ENCODE assay signal across 22 mouse cellular contexts in the genomic region with DNA sequence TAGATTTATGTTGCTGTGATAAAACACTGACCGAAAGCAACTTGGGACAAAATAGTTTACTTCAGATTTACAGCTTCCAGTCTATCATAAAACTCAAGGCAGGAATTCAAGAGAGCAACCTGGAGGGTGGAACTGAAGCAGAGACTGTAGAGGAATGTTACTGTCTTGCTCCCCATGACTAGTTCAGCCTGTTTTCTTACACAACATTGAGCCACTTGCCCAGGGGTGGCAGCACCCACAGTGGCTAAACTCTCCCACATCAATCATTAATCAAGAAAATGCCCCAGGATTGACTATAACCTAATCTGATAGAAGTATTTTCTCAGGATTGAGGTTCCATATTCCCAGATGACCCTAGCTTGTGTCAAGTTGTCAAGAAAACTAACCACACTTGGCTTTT.
A peak's percentile ranks its signal among the peaks of the same experiment; 100 is the strongest.
DNase-seq lines count a peak whose midpoint lies in the region; ATAC-seq and TF ChIP-seq lines count a peak whose summit lies in the region.
"Had no signal": no experiment of that assay in that cellular context is flagged by ENCODE, and none has a peak within 500 bp of the region (broad histone marks: within the 10 kb centered on the region; RNA-seq: fewer than 3 reads in every experiment).

No protein-coding gene starts in this region.

- peaks cover 8% of the 10 kb centered on the region; the same call in 1 of the 2 replicates for H3K4me1 ChIP-seq in kidney, adult 2 months (ENCODE audit: control insufficient read depth, insufficient read depth, low read length)
- H3K4me1 ChIP-seq in kidney, embryonic 15.5 days = peaks cover 5% of the 10 kb centered on the region; the same call in 1 of the 2 replicates
- H3K4me1 ChIP-seq: embryonic facial prominence, embryonic 13.5 days; embryonic facial prominence, embryonic 15.5 days had no signal

- peak; percentile 17 for DNase-seq in kidney, adult 2 months
- DNase-seq in kidney, adult 18-20 months = no peak
- no peak for DNase-seq in kidney, postnatal 14 days
- DNase-seq in fat pad, adult 2 months (ENCODE audit: extremely low read depth, low read depth, low spot score) = peak; percentile 74
- DNase-seq in gonadal fat pad, adult 2 months (ENCODE audit: low read depth) = peak; percentile 78
- no peak for DNase-seq in adrenal gland, adult 2 months
- DNase-seq: adrenal gland, postnatal 10 days; adrenal gland, postnatal 25 days; cerebellum, adult 11 months; cerebellum, adult 18-20 months; cerebellum, adult 8-10 months; cerebellum, adult 9-11 months; cerebellum, postnatal 14 days; cerebellum, postnatal 36 days; embryo, embryonic 11 days; forebrain, postnatal 0 days had no signal

- no peaks in the 10 kb centered on the region for H3K9me3 ChIP-seq in kidney, embryonic 15.5 days (replicated peaks)
- H3K9me3 ChIP-seq: embryonic facial prominence, embryonic 13.5 days; embryonic facial prominence, embryonic 15.5 days; forebrain, embryonic 13.5 days; forebrain, embryonic 15.5 days had no signal

- TF ChIP-seq CTCF in kidney, adult 2 months (conservative IDR thresholded peaks at IDR 0.05; ENCODE audit: insufficient read depth, insufficient read length, low read depth, low read length) = no peak

- no peaks in the 10 kb centered on the region for H3K36me3 ChIP-seq in kidney, adult 2 months (ENCODE audit: control insufficient read depth, insufficient read depth, low read length)
- peaks cover 37% of the 10 kb centered on the region for H3K36me3 ChIP-seq in kidney, embryonic 15.5 days

- 53% methylated on average over 1 of the region's 1 CpGs for WGBS in kidney, adult 2 months
- 52% methylated on average over 1 of the region's 1 CpGs for WGBS in kidney, embryonic 15.5 days

- no peaks in the 10 kb centered on the region for H3K27me3 ChIP-seq in kidney, adult 2 months (replicated peaks; ENCODE audit: control insufficient read depth, insufficient read depth, low read length)
- H3K27me3 ChIP-seq in kidney, embryonic 15.5 days = no peaks in the 10 kb centered on the region
- H3K27me3 ChIP-seq: embryonic facial prominence, embryonic 13.5 days; embryonic facial prominence, embryonic 15.5 days; forebrain, embryonic 13.5 days; forebrain, embryonic 15.5 days had no signal

- H3K27ac ChIP-seq in kidney, adult 2 months (ENCODE audit: insufficient read depth, low read depth, low read length) = peak overlapping the region; percentile 71; the same call in 1 of the 2 replicates
- peak overlapping the region; percentile 37; the same call in 1 of the 2 replicates for H3K27ac ChIP-seq in kidney, embryonic 15.5 days
- H3K27ac ChIP-seq: embryonic facial prominence, embryonic 13.5 days; forebrain, embryonic 13.5 days; forebrain, embryonic 15.5 days had no signal

- H3K9ac ChIP-seq in kidney, embryonic 15.5 days = no peak overlapping the region
- H3K9ac ChIP-seq: embryonic facial prominence, embryonic 13.5 days; embryonic facial prominence, embryonic 15.5 days; forebrain, embryonic 13.5 days; forebrain, embryonic 15.5 days; forebrain, postnatal 0 days had no signal

- H3K4me3 ChIP-seq in kidney, adult 2 months (ENCODE audit: insufficient read depth, low read depth, low read length) = no peak overlapping the region
- H3K4me3 ChIP-seq in kidney, embryonic 15.5 days (replicated peaks) = no peak overlapping the region
- H3K4me3 ChIP-seq: embryonic facial prominence, embryonic 13.5 days; embryonic facial prominence, embryonic 15.5 days; erythroblast, embryonic 14.5 days; forebrain, embryonic 13.5 days; forebrain, embryonic 15.5 days had no signal

- TF ChIP-seq POLR2A in kidney, adult 2 months (IDR thresholded peaks at IDR 0.05; ENCODE audit: low read depth, low read length) = no peak

- ATAC-seq in kidney, embryonic 15.5 days (replicated peaks; ENCODE audit: low FRiP score) = 0 out of 2 replicates have a peak, but pooled peaks have one; percentile 67
- ATAC-seq: forebrain, embryonic 13.5 days; forebrain, embryonic 15.5 days; forebrain, postnatal 0 days had no signal

- no peak overlapping the region for H3K4me2 ChIP-seq in kidney, embryonic 15.5 days
- H3K4me2 ChIP-seq: embryonic facial prominence, embryonic 13.5 days; embryonic facial prominence, embryonic 15.5 days; forebrain, embryonic 13.5 days; forebrain, embryonic 15.5 days had no signal

Comparison
In these comparisons a context has a peak if more than half of its experiments do, and no peak if none do; other contexts are left out.
1. DNase-seq: peak in kidney, adult 2 months (single experiment), fat pad, adult 2 months (single experiment) and gonadal fat pad, adult 2 months (single experiment); none in kidney, adult 18-20 months (single experiment), kidney, postnatal 14 days (single experiment) and adrenal gland, adult 2 months (single experiment).